Mouse (Mus musculus): Measurements from ENCODE around the gene Tmem52. TPM values are rescaled to one million over a fixed set of nuclear protein-coding genes. Genes with fewer than 3 reads are reported as not detected.
A peak's percentile ranks its signal among the peaks of the same experiment; 100 is the strongest.

The Tmem52 gene
- polyA plus RNA-seq, 1 experiment from 2014 or later: 16.2 TPM

DNA sequence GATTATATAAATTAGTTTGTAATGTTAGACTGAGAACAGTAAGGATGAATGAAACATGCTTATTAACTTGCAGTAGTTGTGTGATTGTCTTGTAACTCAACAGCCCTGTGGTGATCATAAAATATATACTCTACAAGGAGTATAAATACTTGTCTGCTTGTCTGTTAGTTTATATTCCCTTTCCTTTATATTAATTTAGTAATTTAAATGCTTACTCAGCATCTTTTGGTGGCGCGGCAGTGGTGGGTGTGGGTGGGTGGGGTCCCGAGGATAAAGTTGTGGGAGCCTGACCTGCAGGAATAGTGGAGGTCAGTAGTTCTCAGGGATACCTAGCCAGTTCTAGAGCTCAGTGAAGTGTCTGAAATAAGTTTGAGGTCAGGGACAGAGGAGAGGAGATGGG, 29.0 kb downstream of the Tmem52 start:
- TF ChIP-seq CTCF (IDR thresholded peaks at IDR 0.05; ENCODE audit: low read depth): no peak
- Histone ChIP-seq H3K4me2 (replicated peaks; ENCODE audit: low read depth) (no peak overlapping the region), H3K4me1 (replicated peaks; ENCODE audit: control insufficient read depth, insufficient read depth, low read length) (peaks cover 5% of the 10 kb centered on the region; the same call in 1 of the 2 replicates), H3K4me3 (ENCODE audit: low read depth, low read length) (no peak overlapping the region), H3K27ac (ENCODE audit: low read depth, low read length) (no peak overlapping the region), H3K9me3 (ENCODE audit: control insufficient read depth) (no peaks in the 10 kb centered on the region), H3K36me3 (ENCODE audit: control insufficient read depth, insufficient read depth) (no peaks in the 10 kb centered on the region), H3K9ac (ENCODE audit: low read depth, low read length) (no peak overlapping the region), H3K27me3 (replicated peaks; ENCODE audit: control insufficient read depth, insufficient read depth, low read length) (no peaks in the 10 kb centered on the region)
- ATAC-seq: no peak
- 56% methylated on average over 3 of the region's 3 CpGs for WGBS

DNA sequence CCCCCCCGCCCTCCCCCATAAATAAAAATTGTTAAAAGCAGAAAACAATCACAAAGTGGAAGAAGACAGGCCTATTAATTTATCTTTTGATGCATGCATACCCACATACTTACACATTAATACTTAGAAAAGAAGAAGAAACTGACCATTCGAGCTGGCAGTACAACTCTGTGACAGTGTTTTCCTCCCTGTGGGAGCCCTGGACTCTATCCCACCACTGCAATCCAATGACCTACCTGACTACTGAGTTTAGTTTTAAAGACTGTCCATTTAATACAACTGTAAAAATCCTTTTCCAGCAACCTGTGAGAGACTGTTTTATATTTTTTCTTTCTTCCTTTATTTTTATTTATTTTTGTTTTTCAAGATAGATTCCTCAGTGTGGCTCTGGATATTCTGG, 32.2 kb downstream of the Tmem52 start:
- Histone ChIP-seq H3K27ac (ENCODE audit: low read depth, low read length) (no peak overlapping the region), H3K9ac (ENCODE audit: low read depth, low read length) (no peak overlapping the region), H3K4me1 (replicated peaks; ENCODE audit: control insufficient read depth, insufficient read depth, low read length) (no peaks in the 10 kb centered on the region; the same call in 1 of the 2 replicates), H3K4me3 (ENCODE audit: low read depth, low read length) (no peak overlapping the region), H3K9me3 (ENCODE audit: control insufficient read depth) (no peaks in the 10 kb centered on the region), H3K4me2 (replicated peaks; ENCODE audit: low read depth) (no peak overlapping the region), H3K27me3 (replicated peaks; ENCODE audit: control insufficient read depth, insufficient read depth, low read length) (no peaks in the 10 kb centered on the region), H3K36me3 (ENCODE audit: control insufficient read depth, insufficient read depth) (no peaks in the 10 kb centered on the region)
- WGBS: 69% methylated on average over 2 of the region's 2 CpGs
- ATAC-seq: no peak
- TF ChIP-seq CTCF (IDR thresholded peaks at IDR 0.05; ENCODE audit: low read depth): no peak

DNA sequence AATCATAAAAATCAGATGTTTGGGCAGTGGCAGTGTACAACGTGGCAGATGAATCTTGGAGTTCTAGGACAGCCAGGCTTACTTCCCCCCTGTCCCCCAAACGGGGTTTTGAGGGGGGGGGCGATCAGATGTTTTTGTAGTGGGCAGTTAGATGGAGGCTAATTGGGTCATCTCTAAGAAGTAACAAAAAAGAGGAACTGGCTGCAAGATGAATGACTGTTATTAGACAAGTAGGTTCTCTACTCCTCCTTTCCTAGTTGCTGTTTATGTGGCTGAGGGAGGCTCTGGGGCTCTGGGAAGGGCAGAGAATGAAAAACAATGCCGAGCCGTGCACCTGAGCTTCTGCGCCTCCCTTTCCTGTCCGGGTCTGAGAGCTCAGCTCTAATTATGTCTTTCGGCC, 36.2 kb downstream of the Tmem52 start:
- no peaks in the 10 kb centered on the region for H3K9me3 ChIP-seq (ENCODE audit: control insufficient read depth)
- H3K4me3 ChIP-seq (ENCODE audit: low read depth, low read length): no peak overlapping the region
- H3K36me3 ChIP-seq (ENCODE audit: control insufficient read depth, insufficient read depth): no peaks in the 10 kb centered on the region
- H3K4me2 ChIP-seq (replicated peaks; ENCODE audit: low read depth): 0 out of 2 replicates have a peak overlapping the region, but pooled peaks have one; percentile 1
- H3K9ac ChIP-seq (ENCODE audit: low read depth, low read length): no peak overlapping the region
- no peak for ATAC-seq
- no peak overlapping the region for H3K27ac ChIP-seq (ENCODE audit: low read depth, low read length)
- TF ChIP-seq CTCF (IDR thresholded peaks at IDR 0.05; ENCODE audit: low read depth): no peak
- WGBS: 46% methylated on average over 8 of the region's 8 CpGs
- H3K4me1 ChIP-seq (replicated peaks; ENCODE audit: control insufficient read depth, insufficient read depth, low read length): peaks cover 4% of the 10 kb centered on the region; the same call in 1 of the 2 replicates
- H3K27me3 ChIP-seq (replicated peaks; ENCODE audit: control insufficient read depth, insufficient read depth, low read length): no peaks in the 10 kb centered on the region

DNA sequence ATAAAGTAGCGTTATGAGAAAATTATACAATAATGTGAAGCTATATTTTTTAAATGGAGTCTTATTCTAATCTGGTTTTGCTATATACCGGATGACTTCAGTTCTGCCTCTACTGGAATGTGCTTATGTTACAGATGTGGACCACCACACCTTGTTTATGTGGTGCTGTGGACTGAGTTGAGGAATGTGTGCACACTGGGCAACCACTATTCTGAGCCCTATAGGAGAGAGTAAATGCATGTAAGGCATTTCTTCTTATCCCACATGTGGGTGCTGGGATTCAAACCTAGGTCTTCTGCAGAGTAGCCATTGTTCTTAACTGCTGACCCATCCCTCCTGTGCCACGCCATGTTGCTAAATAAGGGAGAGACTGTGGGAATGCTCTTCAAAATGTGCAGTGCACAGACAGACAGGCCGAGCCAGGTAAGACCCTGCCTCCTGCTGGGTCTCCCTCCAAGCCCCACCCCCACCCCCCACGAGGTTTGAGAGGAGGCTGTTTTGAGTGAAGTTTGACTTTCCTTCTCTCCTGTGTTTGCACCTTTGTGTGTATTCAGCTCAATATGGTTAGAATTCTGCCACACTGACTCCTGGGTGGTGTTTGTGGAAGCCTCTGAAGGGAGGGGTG, 36.9 kb downstream of the Tmem52 start:
- peaks cover 4% of the 10 kb centered on the region; the same call in 1 of the 2 replicates for H3K4me1 ChIP-seq (replicated peaks; ENCODE audit: control insufficient read depth, insufficient read depth, low read length)
- H3K9me3 ChIP-seq (ENCODE audit: control insufficient read depth): no peaks in the 10 kb centered on the region
- no peak overlapping the region for H3K9ac ChIP-seq (ENCODE audit: low read depth, low read length)
- 65% methylated on average over 5 of the region's 5 CpGs for WGBS
- no peak overlapping the region for H3K4me3 ChIP-seq (ENCODE audit: low read depth, low read length)
- no peak for TF ChIP-seq CTCF (IDR thresholded peaks at IDR 0.05; ENCODE audit: low read depth)
- no peaks in the 10 kb centered on the region for H3K27me3 ChIP-seq (replicated peaks; ENCODE audit: control insufficient read depth, insufficient read depth, low read length)
- no peak for ATAC-seq
- no peaks in the 10 kb centered on the region for H3K36me3 ChIP-seq (ENCODE audit: control insufficient read depth, insufficient read depth)
- no peak overlapping the region for H3K4me2 ChIP-seq (replicated peaks; ENCODE audit: low read depth)
- no peak overlapping the region for H3K27ac ChIP-seq (ENCODE audit: low read depth, low read length)

DNA sequence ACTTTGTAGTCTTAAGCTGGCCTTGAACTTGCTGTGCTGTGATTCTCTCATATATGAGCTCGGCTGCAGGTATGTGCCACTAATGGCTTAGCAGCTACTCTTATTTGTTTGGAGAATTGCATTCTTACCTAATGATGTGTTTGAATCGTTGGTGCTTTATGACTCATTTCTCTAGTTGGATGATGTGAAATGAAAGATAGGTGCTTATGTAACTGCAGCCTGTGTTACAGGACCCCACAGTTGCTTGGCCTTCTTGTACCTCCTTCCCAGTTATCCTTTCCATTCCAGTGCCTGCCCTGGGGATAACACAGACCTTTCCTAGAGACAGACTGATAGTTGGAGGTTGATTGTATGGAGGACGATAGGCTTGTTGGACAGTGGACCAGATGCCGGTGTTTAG, 39.7 kb downstream of the Tmem52 start:
- H3K4me1 ChIP-seq (replicated peaks; ENCODE audit: control insufficient read depth, insufficient read depth, low read length): 0 out of 2 replicates have a peak, but pooled peaks cover 7% of the 10 kb centered on the region
- no peak overlapping the region for H3K9ac ChIP-seq (ENCODE audit: low read depth, low read length)
- H3K4me2 ChIP-seq (replicated peaks; ENCODE audit: low read depth): no peak overlapping the region
- H3K36me3 ChIP-seq (ENCODE audit: control insufficient read depth, insufficient read depth): peaks cover 7% of the 10 kb centered on the region; the same call in 1 of the 2 replicates
- ATAC-seq: no peak
- H3K9me3 ChIP-seq (ENCODE audit: control insufficient read depth): no peaks in the 10 kb centered on the region
- H3K27me3 ChIP-seq (replicated peaks; ENCODE audit: control insufficient read depth, insufficient read depth, low read length): no peaks in the 10 kb centered on the region
- WGBS: 60% methylated on average over 4 of the region's 4 CpGs
- H3K27ac ChIP-seq (ENCODE audit: low read depth, low read length): peak overlapping the region; percentile 31; the same call in 1 of the 2 replicates
- H3K4me3 ChIP-seq (ENCODE audit: low read depth, low read length): no peak overlapping the region
- TF ChIP-seq CTCF (IDR thresholded peaks at IDR 0.05; ENCODE audit: low read depth): no peak

DNA sequence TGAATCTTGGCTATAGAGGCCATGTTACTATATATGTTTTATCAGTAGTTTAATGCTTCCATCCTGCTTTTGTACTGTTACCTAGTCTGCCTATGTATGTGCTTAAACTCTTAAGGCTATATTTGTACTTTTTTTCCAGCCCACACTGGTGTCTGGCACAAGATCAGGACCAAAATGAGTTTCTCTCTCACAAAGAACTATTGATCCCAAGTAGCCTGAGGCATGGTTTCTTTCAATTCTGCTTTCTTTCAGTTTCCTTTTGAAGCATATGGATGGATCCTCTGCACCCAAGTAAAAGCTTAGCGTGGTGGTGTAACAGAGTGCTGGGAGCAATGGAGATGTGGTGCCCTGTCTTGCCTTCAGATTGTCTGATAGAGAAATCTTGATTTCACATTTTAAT, 42.1 kb downstream of the Tmem52 start:
- Histone ChIP-seq H3K4me2 (replicated peaks; ENCODE audit: low read depth) (no peak overlapping the region), H3K4me3 (ENCODE audit: low read depth, low read length) (no peak overlapping the region), H3K27me3 (replicated peaks; ENCODE audit: control insufficient read depth, insufficient read depth, low read length) (no peaks in the 10 kb centered on the region), H3K27ac (ENCODE audit: low read depth, low read length) (peak overlapping the region; percentile 21; the same call in 1 of the 2 replicates), H3K9ac (ENCODE audit: low read depth, low read length) (no peak overlapping the region), H3K36me3 (ENCODE audit: control insufficient read depth, insufficient read depth) (peaks cover 7% of the 10 kb centered on the region; the same call in 1 of the 2 replicates), H3K9me3 (ENCODE audit: control insufficient read depth) (no peaks in the 10 kb centered on the region), H3K4me1 (replicated peaks; ENCODE audit: control insufficient read depth, insufficient read depth, low read length) (0 out of 2 replicates have a peak, but pooled peaks cover 7% of the 10 kb centered on the region)
- TF ChIP-seq CTCF (IDR thresholded peaks at IDR 0.05; ENCODE audit: low read depth): no peak
- 65% methylated on average over 1 of the region's 1 CpGs for WGBS
- no peak for ATAC-seq

Measured in intestine, postnatal 0 days (tissue).